Mouse (Mus musculus) forebrain, postnatal 0 days (tissue): Measurements from ENCODE around the gene Zfp987. TPM values are rescaled to one million over a fixed set of nuclear protein-coding genes. Genes with fewer than 3 reads are reported as not detected.
"Not testable (repeated sequence)": the region's sequence is repeated elsewhere in the genome, so short reads cannot be mapped to it uniquely, and the experiment has no call there.

Experiments
- ATAC-seq: fragments of 200-750 bp; cut with Nextera tagmentation; 2 replicates; pipeline ENCODE4 v1.8.0; 2017; ENCODE audit warnings: mild to moderate bottlenecking, moderate library complexity
- DNase-seq: peaks from one replicate; pipeline ENCODE4 v3.0.0-alpha.2; 2015
- H3K27ac ChIP-seq: fragments of 300-500 bp; sonication (generic); 2 replicates; pipeline ENCODE4 v1.5.1; 2014; ENCODE audit warnings: low read depth, mild to moderate bottlenecking, antibody characterized with exemption, low read length, moderate library complexity, mixed read lengths
- H3K27me3 ChIP-seq: fragments of 300-500 bp; sonication (generic); 2 replicates; pipeline ENCODE4 v1.6.1; 2014; ENCODE audit warnings: mild to moderate bottlenecking, low read length, mixed read lengths; ENCODE audit not compliant: insufficient read depth
- H3K36me3 ChIP-seq: fragments of 300-500 bp; sonication (generic); 2 replicates; pipeline ENCODE4 v1.6.1; 2014; ENCODE audit warnings: mild to moderate bottlenecking, moderate library complexity; ENCODE audit not compliant: insufficient read depth
- H3K4me1 ChIP-seq: fragments of 300-500 bp; sonication (generic); 2 replicates; pipeline ENCODE4 v1.6.1; 2014; ENCODE audit warnings: antibody characterized with exemption; ENCODE audit not compliant: insufficient read depth
- H3K4me2 ChIP-seq: fragments of 300-500 bp; sonication (generic); 2 replicates; pipeline ENCODE4 v1.6.1; 2014; ENCODE audit warnings: low read depth, mild to moderate bottlenecking, moderate library complexity
- H3K4me3 ChIP-seq: fragments of 300-500 bp; sonication (generic); 2 replicates; pipeline ENCODE4 v1.5.1; 2014; ENCODE audit warnings: low read depth, low read length, mixed read lengths
- H3K9ac ChIP-seq: fragments of 300-500 bp; sonication (generic); 2 replicates; pipeline ENCODE4 v1.6.1; 2014; ENCODE audit warnings: mild to moderate bottlenecking
- H3K9me3 ChIP-seq: fragments of 300-500 bp; sonication (generic); 2 replicates; pipeline ENCODE4 v1.6.1; 2016; ENCODE audit warnings: low read length
- WGBS: fragments of 180-500 bp; shearing (Covaris S2); extraction: QIAGEN DNeasy Blood & Tissue Kit; methylation state at CpG from one replicate; pipeline ENCODE4 v1.1.7; 2014; 5-methylcytosine and 5-hydroxymethylcytosine counted together
- polyA plus RNA-seq: library from polyadenylated mRNA; unstranded; fragments of >200 nt; fragmentation: Nextera tagmentation; extraction: Ambion mirVana; gene quantifications from 2 replicates; pipeline ENCODE4 v1.2.1, GENCODE M21; 2015
- total RNA-seq: library from RNA; depleted of rRNA; stranded (reverse); fragments of >200 nt; gene quantifications from 2 replicates; pipeline ENCODE4 v1.2.3, GENCODE M21; 2014

The Zfp987 gene
- total and polyA plus RNA-seq, 2 experiments from 2014 or later = not detected

GRCm38 (mm10) chr4:146063621-146064020 is 33.5 kb upstream of the Zfp987 start:
- not testable (repeated sequence) for DNase-seq, H3K4me3 ChIP-seq, H3K27ac ChIP-seq, H3K4me1 ChIP-seq, H3K27me3 ChIP-seq, H3K4me2 ChIP-seq, H3K9ac ChIP-seq, H3K36me3 ChIP-seq, ATAC-seq
- H3K9me3 ChIP-seq = peaks cover 15% of the 10 kb centered on the region
- WGBS = 89% methylated on average over 15 of the region's 15 CpGs

GRCm38 (mm10) chr4:146064807-146065206 is 32.3 kb upstream of the Zfp987 start:
- 73% methylated on average over 4 of the region's 5 CpGs for WGBS
- H3K4me2 ChIP-seq, ATAC-seq: not testable (repeated sequence)

GRCm38 (mm10) chr4:146066932-146067580 is 30.0 kb upstream of the Zfp987 start:
- H3K36me3 ChIP-seq, H3K9ac ChIP-seq, H3K27ac ChIP-seq, H3K4me3 ChIP-seq, H3K4me1 ChIP-seq, H3K4me2 ChIP-seq, DNase-seq, H3K27me3 ChIP-seq, H3K9me3 ChIP-seq, ATAC-seq: not testable (repeated sequence)
- 46% methylated on average over 44 of the region's 45 CpGs for WGBS

More at GRCm38 (mm10) chr4:146064807-146065206, 32.3 kb upstream of the Zfp987 start:
- H3K9ac ChIP-seq, H3K36me3 ChIP-seq, H3K27ac ChIP-seq, H3K4me3 ChIP-seq, H3K4me1 ChIP-seq, H3K27me3 ChIP-seq, H3K9me3 ChIP-seq, DNase-seq: not testable (repeated sequence)

GRCm38 (mm10) chr4:146067594-146067993 is 29.5 kb upstream of the Zfp987 start:
- H3K4me3 ChIP-seq, H3K4me2 ChIP-seq, H3K36me3 ChIP-seq, DNase-seq, H3K27ac ChIP-seq, H3K4me1 ChIP-seq, H3K9me3 ChIP-seq, H3K27me3 ChIP-seq, ATAC-seq, H3K9ac ChIP-seq: not testable (repeated sequence)
- 28% methylated on average over 55 of the region's 55 CpGs for WGBS

GRCm38 (mm10) chr4:146073264-146073663 is 23.8 kb upstream of the Zfp987 start:
- H3K27me3 ChIP-seq, H3K9ac ChIP-seq, H3K4me2 ChIP-seq, H3K9me3 ChIP-seq, DNase-seq, ATAC-seq, H3K27ac ChIP-seq, H3K4me3 ChIP-seq, H3K36me3 ChIP-seq, H3K4me1 ChIP-seq: not testable (repeated sequence)
- WGBS = 83% methylated on average over 5 of the region's 7 CpGs

GRCm38 (mm10) chr4:146101448-146101847 is 4.3 kb downstream of the Zfp987 start:
- not testable (repeated sequence) for H3K27me3 ChIP-seq, H3K4me1 ChIP-seq, DNase-seq, H3K9me3 ChIP-seq, H3K9ac ChIP-seq, ATAC-seq, H3K4me3 ChIP-seq, H3K36me3 ChIP-seq, H3K27ac ChIP-seq, H3K4me2 ChIP-seq
- 39% methylated on average over 3 of the region's 3 CpGs for WGBS

- not testable (repeated sequence) for H3K4me2 ChIP-seq, H3K9me3 ChIP-seq, DNase-seq, H3K27ac ChIP-seq, H3K27me3 ChIP-seq, H3K9ac ChIP-seq, H3K36me3 ChIP-seq, H3K4me3 ChIP-seq, ATAC-seq, H3K4me1 ChIP-seq
- WGBS = no CpG with 5 or more reads among the region's 6 CpGs
Measured at GRCm38 (mm10) chr4:146156524-146156923, 59.4 kb downstream of the Zfp987 start, which contains the start of gene Zfp600. Gene Zfp600 (plus strand): TSS chr4:146156824.

GRCm38 (mm10) chr4:146162893-146163292 is 65.8 kb downstream of the Zfp987 start:
- 66% methylated on average over 3 of the region's 4 CpGs for WGBS
- not testable (repeated sequence) for H3K4me2 ChIP-seq, H3K9me3 ChIP-seq, H3K27me3 ChIP-seq, H3K36me3 ChIP-seq, ATAC-seq, H3K9ac ChIP-seq, H3K4me3 ChIP-seq, H3K4me1 ChIP-seq, H3K27ac ChIP-seq, DNase-seq

- not testable (repeated sequence) for H3K27ac ChIP-seq, H3K9ac ChIP-seq, H3K4me1 ChIP-seq, H3K4me2 ChIP-seq, H3K36me3 ChIP-seq, H3K9me3 ChIP-seq, H3K27me3 ChIP-seq, ATAC-seq, DNase-seq, H3K4me3 ChIP-seq
- 78% methylated on average over 3 of the region's 3 CpGs for WGBS
Measured at GRCm38 (mm10) chr4:146167202-146167832, 70.2 kb downstream of the Zfp987 start.

- not testable (repeated sequence) for H3K36me3 ChIP-seq, H3K4me3 ChIP-seq, H3K27me3 ChIP-seq, H3K9ac ChIP-seq, H3K4me2 ChIP-seq, H3K9me3 ChIP-seq, DNase-seq, H3K27ac ChIP-seq, H3K4me1 ChIP-seq
- ATAC-seq = 0 out of 2 replicates have a peak, but pooled peaks have one; percentile 12
- WGBS = 82% methylated on average over 10 of the region's 10 CpGs
Measured at GRCm38 (mm10) chr4:146167879-146168532, 70.9 kb downstream of the Zfp987 start.
